Mouse (Mus musculus): ENCODE data around the gene Sin3a. TPM values are rescaled to one million over a fixed set of nuclear protein-coding genes. Genes with fewer than 3 reads are reported as not detected.

The Sin3a gene
- polyA plus RNA-seq, 1 experiment from 2014 or later, result 55.3 TPM

- 94% methylated on average over 13 of the region's 13 CpGs for WGBS
- no peak for DNase-seq (ENCODE audit: low spot score)
- no peak overlapping the region for H3K9ac ChIP-seq (ENCODE audit: low read length)
- H3K4me3 ChIP-seq (ENCODE audit: low read depth, low read length), result no peak overlapping the region
- H3K27me3 ChIP-seq (ENCODE audit: control insufficient read depth, insufficient read depth, low read length), result no peaks in the 10 kb centered on the region
- no peak for ATAC-seq (ENCODE audit: insufficient read depth, low FRiP score, low TSS enrichment)
- no peaks in the 10 kb centered on the region for H3K9me3 ChIP-seq (ENCODE audit: control insufficient read depth, low read length)
- H3K27ac ChIP-seq (ENCODE audit: low read depth, low read length), result no peak overlapping the region
- H3K4me2 ChIP-seq (ENCODE audit: low read depth), result no peak overlapping the region
- H3K36me3 ChIP-seq (ENCODE audit: control insufficient read depth, insufficient read depth, low read length), result peaks cover 21% of the 10 kb centered on the region
- H3K4me1 ChIP-seq (ENCODE audit: control insufficient read depth, insufficient read depth, low read length), result no peaks in the 10 kb centered on the region
Observed at GRCm38 (mm10) chr9:57117261-57117755, 45.5 kb downstream of the Sin3a start.

DNA sequence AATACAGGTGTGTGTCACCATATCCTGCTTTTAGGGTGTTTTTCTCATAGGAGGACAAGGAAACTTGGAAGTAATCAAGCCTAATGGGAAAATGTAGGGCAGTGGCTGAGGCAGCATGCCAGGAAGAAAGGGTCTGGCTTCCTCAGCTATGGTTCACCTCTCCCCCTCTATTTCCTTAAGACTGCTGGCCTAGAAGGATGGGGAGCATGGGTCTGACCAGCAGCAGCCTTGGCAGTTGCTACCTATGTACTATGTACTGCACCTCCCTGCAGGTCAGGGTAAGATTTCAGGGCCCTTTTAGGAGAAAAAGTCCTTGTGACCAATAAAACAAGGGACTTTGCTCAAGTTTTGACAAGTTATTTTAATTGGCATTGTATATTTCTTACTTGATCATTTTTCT, 57.8 kb downstream of the Sin3a start:
- Histone ChIP-seq H3K4me1 (ENCODE audit: control insufficient read depth, insufficient read depth, low read length) (peaks cover 5% of the 10 kb centered on the region; the same call in 1 of the 2 replicates), H3K27ac (ENCODE audit: low read depth, low read length) (no peak overlapping the region), H3K4me2 (ENCODE audit: low read depth) (peak overlapping the region; percentile 78), H3K9ac (ENCODE audit: low read length) (no peak overlapping the region), H3K36me3 (ENCODE audit: control insufficient read depth, insufficient read depth, low read length) (peaks cover 6% of the 10 kb centered on the region), H3K4me3 (ENCODE audit: low read depth, low read length) (no peak overlapping the region), H3K27me3 (ENCODE audit: control insufficient read depth, insufficient read depth, low read length) (no peaks in the 10 kb centered on the region), H3K9me3 (ENCODE audit: control insufficient read depth, low read length) (no peaks in the 10 kb centered on the region)
- no peak for DNase-seq (ENCODE audit: low spot score)
- no peak for ATAC-seq (ENCODE audit: insufficient read depth, low FRiP score, low TSS enrichment)

DNA sequence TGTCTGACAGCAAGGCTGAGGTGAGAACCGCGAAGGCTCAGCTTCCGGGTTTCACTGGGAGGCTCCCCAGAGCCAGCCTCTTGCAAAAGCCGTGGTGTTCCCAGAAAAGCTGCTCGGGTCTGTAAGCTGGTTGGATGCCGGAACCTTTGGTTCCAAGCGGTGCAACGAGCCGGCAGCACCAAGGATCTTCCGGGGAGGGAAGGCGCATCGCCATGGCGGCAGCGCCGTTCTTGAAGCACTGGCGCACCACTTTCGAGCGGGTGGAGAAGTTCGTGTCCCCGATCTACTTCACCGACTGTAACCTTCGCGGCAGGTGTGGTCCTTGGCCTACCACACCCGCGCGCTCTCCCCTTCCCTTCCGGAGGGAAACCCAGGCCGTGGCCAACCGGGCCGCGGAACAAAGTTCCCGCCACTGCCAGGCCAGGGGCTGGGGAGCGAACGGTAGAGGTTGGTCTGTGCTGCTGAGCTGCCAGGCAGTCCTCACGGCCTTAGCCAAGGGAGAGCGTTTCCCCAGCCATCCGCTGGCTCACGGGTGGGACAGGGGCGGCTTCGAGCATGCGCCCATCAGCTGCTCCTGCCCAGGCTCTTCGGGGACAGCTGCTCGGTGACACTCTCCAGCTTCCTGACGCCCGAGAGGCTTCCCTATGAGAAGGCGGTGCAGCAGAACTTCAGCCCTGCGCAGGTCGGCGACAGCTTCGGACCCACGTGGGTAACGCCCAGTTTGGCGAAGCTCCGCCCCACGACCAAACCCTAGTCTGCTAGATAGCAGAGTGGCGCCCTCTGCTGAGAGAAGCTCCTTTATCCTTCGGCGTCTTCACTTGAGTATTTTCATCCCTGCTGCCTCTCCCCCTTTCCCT, 59.0 kb downstream of the Sin3a start, which contains the start of gene Man2c1:
Man2c1 (plus strand) TSS at position 114 of the 857 bp plus-strand sequence.
- peak; percentile 84 for ATAC-seq (ENCODE audit: insufficient read depth, low FRiP score, low TSS enrichment)
- H3K27ac ChIP-seq (ENCODE audit: low read depth, low read length), result peak within 1 kb of the TSS; percentile 77

GRCm38 (mm10) chr9:57137246-57137645, 65.4 kb downstream of the Sin3a start:
- 94% methylated on average over 6 of the region's 6 CpGs for WGBS
- Histone ChIP-seq H3K36me3 (ENCODE audit: control insufficient read depth, insufficient read depth, low read length) (peaks cover 22% of the 10 kb centered on the region), H3K9ac (ENCODE audit: low read length) (no peak overlapping the region), H3K27me3 (ENCODE audit: control insufficient read depth, insufficient read depth, low read length) (no peaks in the 10 kb centered on the region), H3K4me1 (ENCODE audit: control insufficient read depth, insufficient read depth, low read length) (no peaks in the 10 kb centered on the region), H3K4me3 (ENCODE audit: low read depth, low read length) (no peak overlapping the region), H3K9me3 (ENCODE audit: control insufficient read depth, low read length) (no peaks in the 10 kb centered on the region), H3K4me2 (ENCODE audit: low read depth) (no peak overlapping the region), H3K27ac (ENCODE audit: low read depth, low read length) (no peak overlapping the region)
- ATAC-seq (ENCODE audit: insufficient read depth, low FRiP score, low TSS enrichment), result no peak
- no peak for DNase-seq (ENCODE audit: low spot score)

More for the DNA sequence above, 59.0 kb downstream of the Sin3a start, which contains the start of gene Man2c1:
- H3K4me1 ChIP-seq (ENCODE audit: control insufficient read depth, insufficient read depth, low read length), result peaks cover 5% of the 10 kb centered on the region; the same call in 1 of the 2 replicates
- H3K4me3 ChIP-seq (ENCODE audit: low read depth, low read length), result peak within 1 kb of the TSS; percentile 51
- peak; percentile 93 for DNase-seq (ENCODE audit: low spot score)
- no peaks in the 10 kb centered on the region for H3K9me3 ChIP-seq (ENCODE audit: control insufficient read depth, low read length)
- peak within 1 kb of the TSS; percentile 78 for H3K4me2 ChIP-seq (ENCODE audit: low read depth)
- no peaks in the 10 kb centered on the region for H3K27me3 ChIP-seq (ENCODE audit: control insufficient read depth, insufficient read depth, low read length)
- peaks cover 6% of the 10 kb centered on the region for H3K36me3 ChIP-seq (ENCODE audit: control insufficient read depth, insufficient read depth, low read length)
- peak within 1 kb of the TSS; percentile 59 for H3K9ac ChIP-seq (ENCODE audit: low read length)
- WGBS, result under 1% methylated on average over 56 of the region's 58 CpGs

DNA sequence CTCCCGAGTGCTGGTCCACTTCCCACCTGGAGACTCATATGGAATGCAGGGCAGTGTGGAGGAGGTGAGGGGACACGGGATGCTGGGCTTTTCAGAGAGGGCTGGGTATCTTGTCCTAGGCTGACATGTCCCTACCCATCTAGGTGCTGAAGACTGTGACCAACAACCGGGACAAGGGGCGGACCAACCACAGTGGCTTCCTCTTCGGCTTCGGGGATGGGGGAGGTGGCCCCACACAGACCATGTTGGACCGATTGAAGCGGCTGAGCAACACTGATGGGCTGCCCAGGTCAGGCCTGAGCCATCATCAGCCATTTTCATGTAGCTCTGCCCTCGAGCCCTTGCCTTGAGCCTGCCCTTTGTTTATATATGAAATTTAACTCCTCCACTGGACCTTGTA, 65.9 kb downstream of the Sin3a start:
- Histone ChIP-seq H3K4me3 (ENCODE audit: low read depth, low read length) (no peak overlapping the region), H3K4me2 (ENCODE audit: low read depth) (no peak overlapping the region), H3K27ac (ENCODE audit: low read depth, low read length) (no peak overlapping the region), H3K9me3 (ENCODE audit: control insufficient read depth, low read length) (no peaks in the 10 kb centered on the region), H3K9ac (ENCODE audit: low read length) (no peak overlapping the region), H3K4me1 (ENCODE audit: control insufficient read depth, insufficient read depth, low read length) (no peaks in the 10 kb centered on the region), H3K36me3 (ENCODE audit: control insufficient read depth, insufficient read depth, low read length) (peaks cover 23% of the 10 kb centered on the region), H3K27me3 (ENCODE audit: control insufficient read depth, insufficient read depth, low read length) (no peaks in the 10 kb centered on the region)
- DNase-seq (ENCODE audit: low spot score) (no peak), ATAC-seq (ENCODE audit: insufficient read depth, low FRiP score, low TSS enrichment) (no peak)
- WGBS, result 90% methylated on average over 9 of the region's 9 CpGs

- Histone ChIP-seq H3K27me3 (ENCODE audit: control insufficient read depth, insufficient read depth, low read length) (no peaks in the 10 kb centered on the region), H3K4me1 (ENCODE audit: control insufficient read depth, insufficient read depth, low read length) (no peaks in the 10 kb centered on the region), H3K4me2 (ENCODE audit: low read depth) (no peak overlapping the region), H3K36me3 (ENCODE audit: control insufficient read depth, insufficient read depth, low read length) (peaks cover 23% of the 10 kb centered on the region), H3K4me3 (ENCODE audit: low read depth, low read length) (no peak overlapping the region), H3K27ac (ENCODE audit: low read depth, low read length) (no peak overlapping the region), H3K9me3 (ENCODE audit: control insufficient read depth, low read length) (no peaks in the 10 kb centered on the region), H3K9ac (ENCODE audit: low read length) (no peak overlapping the region)
- WGBS, result 87% methylated on average over 6 of the region's 6 CpGs
- no peak for ATAC-seq (ENCODE audit: insufficient read depth, low FRiP score, low TSS enrichment)
- no peak for DNase-seq (ENCODE audit: low spot score)
Observed at GRCm38 (mm10) chr9:57138507-57138906, 66.7 kb downstream of the Sin3a start.

GRCm38 (mm10) chr9:57139110-57139509, 67.3 kb downstream of the Sin3a start:
- H3K36me3 ChIP-seq (ENCODE audit: control insufficient read depth, insufficient read depth, low read length), result peaks cover 23% of the 10 kb centered on the region
- no peak overlapping the region for H3K27ac ChIP-seq (ENCODE audit: low read depth, low read length)
- no peak overlapping the region for H3K4me3 ChIP-seq (ENCODE audit: low read depth, low read length)
- DNase-seq (ENCODE audit: low spot score) (no peak), ATAC-seq (ENCODE audit: insufficient read depth, low FRiP score, low TSS enrichment) (no peak)
- no peak overlapping the region for H3K9ac ChIP-seq (ENCODE audit: low read length)
- 90% methylated on average over 9 of the region's 9 CpGs for WGBS
- no peaks in the 10 kb centered on the region for H3K9me3 ChIP-seq (ENCODE audit: control insufficient read depth, low read length)
- no peaks in the 10 kb centered on the region for H3K27me3 ChIP-seq (ENCODE audit: control insufficient read depth, insufficient read depth, low read length)
- no peak overlapping the region for H3K4me2 ChIP-seq (ENCODE audit: low read depth)
- no peaks in the 10 kb centered on the region for H3K4me1 ChIP-seq (ENCODE audit: control insufficient read depth, insufficient read depth, low read length)

GRCm38 (mm10) chr9:57139571-57139970, 67.7 kb downstream of the Sin3a start:
- Histone ChIP-seq H3K4me1 (ENCODE audit: control insufficient read depth, insufficient read depth, low read length) (no peaks in the 10 kb centered on the region), H3K9ac (ENCODE audit: low read length) (no peak overlapping the region), H3K4me3 (ENCODE audit: low read depth, low read length) (no peak overlapping the region), H3K9me3 (ENCODE audit: control insufficient read depth, low read length) (no peaks in the 10 kb centered on the region), H3K27ac (ENCODE audit: low read depth, low read length) (no peak overlapping the region), H3K27me3 (ENCODE audit: control insufficient read depth, insufficient read depth, low read length) (no peaks in the 10 kb centered on the region), H3K36me3 (ENCODE audit: control insufficient read depth, insufficient read depth, low read length) (peaks cover 23% of the 10 kb centered on the region), H3K4me2 (ENCODE audit: low read depth) (no peak overlapping the region)
- WGBS, result 90% methylated on average over 5 of the region's 5 CpGs
- no peak for DNase-seq (ENCODE audit: low spot score)
- ATAC-seq (ENCODE audit: insufficient read depth, low FRiP score, low TSS enrichment), result no peak

Measured in neural tube, embryonic 11.5 days (tissue).